Mouse (Mus musculus): ENCODE results near the gene Sbf1. TPM values are rescaled to one million over a fixed set of nuclear protein-coding genes. Genes with fewer than 3 reads are reported as not detected.

Gene Sbf1
- polyA plus RNA-seq, 1 experiment from 2014 or later: 95.5 TPM

DNA sequence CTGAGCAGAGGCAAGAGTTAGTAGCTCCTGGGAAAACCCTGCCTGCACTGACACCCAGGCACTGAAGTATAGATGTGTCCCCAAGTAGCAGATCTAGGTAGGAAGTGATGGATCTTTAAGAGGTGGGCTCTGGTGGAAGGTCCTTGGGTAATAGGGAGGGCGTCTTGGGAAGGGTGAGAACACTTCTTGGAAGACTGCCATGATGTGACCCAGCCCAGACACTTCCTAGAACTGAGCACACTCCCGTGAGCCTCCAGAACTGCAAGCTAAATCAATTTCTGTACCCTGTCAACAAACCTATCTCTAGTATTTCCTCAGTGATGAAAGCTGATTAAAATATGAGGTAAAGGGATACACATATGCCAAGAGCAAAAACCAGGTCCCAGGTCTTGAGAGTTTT lies 22.3 kb downstream of the Sbf1 start:
- H3K4me2 ChIP-seq (replicated peaks): no peak overlapping the region
- no peaks in the 10 kb centered on the region for H3K9me3 ChIP-seq (replicated peaks)
- H3K36me3 ChIP-seq: peaks cover 92% of the 10 kb centered on the region
- 90% methylated on average over 2 of the region's 2 CpGs for WGBS
- H3K27me3 ChIP-seq: no peaks in the 10 kb centered on the region
- no peak overlapping the region for H3K9ac ChIP-seq
- no peak overlapping the region for H3K4me3 ChIP-seq
- H3K4me1 ChIP-seq: no peaks in the 10 kb centered on the region
- H3K27ac ChIP-seq: no peak overlapping the region
- ATAC-seq (ENCODE audit: low FRiP score): no peak

GRCm38 (mm10) chr15:89291521-89291920 lies 23.6 kb downstream of the Sbf1 start:
- Histone ChIP-seq H3K4me2 (replicated peaks) (no peak overlapping the region), H3K4me3 (no peak overlapping the region), H3K9me3 (replicated peaks) (no peaks in the 10 kb centered on the region), H3K27ac (no peak overlapping the region), H3K4me1 (no peaks in the 10 kb centered on the region), H3K27me3 (no peaks in the 10 kb centered on the region), H3K36me3 (peaks cover 89% of the 10 kb centered on the region), H3K9ac (no peak overlapping the region)
- 89% methylated on average over 3 of the region's 3 CpGs for WGBS
- ATAC-seq (ENCODE audit: low FRiP score): no peak

- WGBS: 96% methylated on average over 11 of the region's 11 CpGs
- no peak overlapping the region for H3K27ac ChIP-seq
- H3K4me1 ChIP-seq: no peaks in the 10 kb centered on the region
- H3K9me3 ChIP-seq (replicated peaks): no peaks in the 10 kb centered on the region
- no peak for ATAC-seq (ENCODE audit: low FRiP score)
- no peaks in the 10 kb centered on the region for H3K27me3 ChIP-seq
- H3K36me3 ChIP-seq: peaks cover 85% of the 10 kb centered on the region
- H3K9ac ChIP-seq: no peak overlapping the region
- no peak overlapping the region for H3K4me3 ChIP-seq
- H3K4me2 ChIP-seq (replicated peaks): no peak overlapping the region
Measured at GRCm38 (mm10) chr15:89289455-89289854, 25.7 kb downstream of the Sbf1 start.

- Histone ChIP-seq H3K36me3 (peaks cover 85% of the 10 kb centered on the region), H3K4me2 (replicated peaks) (no peak overlapping the region), H3K9me3 (replicated peaks) (no peaks in the 10 kb centered on the region), H3K27me3 (no peaks in the 10 kb centered on the region), H3K4me1 (no peaks in the 10 kb centered on the region), H3K4me3 (no peak overlapping the region), H3K27ac (no peak overlapping the region), H3K9ac (no peak overlapping the region)
- no peak for ATAC-seq (ENCODE audit: low FRiP score)
- 95% methylated on average over 23 of the region's 23 CpGs for WGBS
Measured at GRCm38 (mm10) chr15:89288227-89288767, 26.8 kb downstream of the Sbf1 start.

DNA sequence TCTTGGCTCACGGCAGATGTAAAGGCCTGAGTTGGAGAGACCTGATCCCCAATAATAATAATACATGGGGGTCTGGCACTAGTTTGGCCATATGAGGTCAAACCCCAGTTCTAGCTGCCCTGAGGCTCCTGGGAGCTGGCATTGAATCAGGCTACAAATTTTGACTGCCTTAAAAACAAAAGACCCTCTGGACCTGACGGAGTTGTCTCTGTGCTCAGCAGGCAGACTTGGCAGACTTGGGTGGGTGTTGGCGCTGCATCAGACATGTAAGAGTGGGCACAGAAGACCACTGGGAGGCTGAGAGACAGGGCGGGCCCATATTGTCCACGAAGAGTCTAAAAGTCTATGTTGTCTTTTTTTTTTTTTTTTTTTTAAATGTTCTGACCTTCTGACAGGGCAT lies 28.5 kb downstream of the Sbf1 start:
- Histone ChIP-seq H3K27me3 (no peaks in the 10 kb centered on the region), H3K9ac (no peak overlapping the region), H3K9me3 (replicated peaks) (no peaks in the 10 kb centered on the region), H3K4me1 (no peaks in the 10 kb centered on the region), H3K36me3 (peaks cover 85% of the 10 kb centered on the region), H3K4me2 (replicated peaks) (no peak overlapping the region), H3K4me3 (no peak overlapping the region), H3K27ac (no peak overlapping the region)
- 87% methylated on average over 5 of the region's 5 CpGs for WGBS
- ATAC-seq (ENCODE audit: low FRiP score): no peak

DNA sequence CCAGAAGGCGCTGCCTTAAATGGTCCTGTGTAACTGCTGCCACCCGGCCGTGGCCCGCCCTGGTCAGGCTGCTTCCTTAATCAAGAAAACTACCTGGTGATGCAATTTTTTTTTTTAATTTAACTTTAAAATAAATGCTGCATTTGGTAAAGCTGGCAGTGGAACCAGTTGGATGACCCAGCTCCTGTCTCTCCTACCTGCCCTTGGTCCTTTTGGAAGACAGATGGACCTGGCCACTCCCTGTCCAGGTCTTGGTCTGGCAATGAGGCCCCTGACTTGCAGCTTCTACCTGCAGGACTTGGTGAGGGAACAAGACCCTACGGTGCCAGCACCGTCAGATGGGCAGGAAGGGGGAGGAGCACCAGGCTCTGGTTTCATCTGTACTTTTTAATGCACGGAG lies 29.0 kb downstream of the Sbf1 start:
- no peaks in the 10 kb centered on the region for H3K4me1 ChIP-seq
- H3K9me3 ChIP-seq (replicated peaks): no peaks in the 10 kb centered on the region
- H3K27ac ChIP-seq: no peak overlapping the region
- H3K36me3 ChIP-seq: peaks cover 86% of the 10 kb centered on the region
- H3K4me3 ChIP-seq: no peak overlapping the region
- no peak for ATAC-seq (ENCODE audit: low FRiP score)
- H3K27me3 ChIP-seq: no peaks in the 10 kb centered on the region
- no peak overlapping the region for H3K4me2 ChIP-seq (replicated peaks)
- WGBS: 92% methylated on average over 7 of the region's 7 CpGs
- no peak overlapping the region for H3K9ac ChIP-seq

GRCm38 (mm10) chr15:89285478-89285877 lies 29.6 kb downstream of the Sbf1 start:
- Histone ChIP-seq H3K27ac (no peak overlapping the region), H3K27me3 (no peaks in the 10 kb centered on the region), H3K9me3 (replicated peaks) (no peaks in the 10 kb centered on the region), H3K4me3 (no peak overlapping the region), H3K9ac (no peak overlapping the region), H3K4me1 (no peaks in the 10 kb centered on the region), H3K36me3 (peaks cover 87% of the 10 kb centered on the region), H3K4me2 (replicated peaks) (no peak overlapping the region)
- no peak for ATAC-seq (ENCODE audit: low FRiP score)
- 93% methylated on average over 5 of the region's 5 CpGs for WGBS

- no peak for ATAC-seq (ENCODE audit: low FRiP score)
- Histone ChIP-seq H3K36me3 (peaks cover 91% of the 10 kb centered on the region), H3K9ac (no peak overlapping the region), H3K4me2 (replicated peaks) (no peak overlapping the region), H3K9me3 (replicated peaks) (no peaks in the 10 kb centered on the region), H3K4me3 (no peak overlapping the region), H3K4me1 (no peaks in the 10 kb centered on the region), H3K27me3 (no peaks in the 10 kb centered on the region), H3K27ac (no peak overlapping the region)
Measured at GRCm38 (mm10) chr15:89285004-89285403, 30.1 kb downstream of the Sbf1 start.

DNA sequence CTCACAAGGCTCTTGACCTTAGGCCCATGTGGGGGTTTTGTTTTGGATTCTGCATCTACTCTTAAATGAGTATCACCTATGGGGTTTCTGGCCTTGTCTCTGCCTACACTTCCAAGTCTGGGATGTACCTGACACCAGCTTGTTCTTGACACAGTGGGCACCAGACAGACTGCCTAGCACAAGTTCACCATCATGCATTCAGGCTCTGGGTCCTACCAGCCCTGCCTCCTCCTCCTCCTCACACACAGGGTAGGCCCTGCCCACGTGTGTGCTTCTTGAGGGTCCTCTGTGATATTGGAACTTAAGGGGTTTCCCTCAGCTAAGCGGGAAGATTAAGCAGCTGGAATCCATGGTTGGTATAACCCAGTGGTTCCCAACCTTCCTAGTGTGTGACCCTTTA lies 31.0 kb downstream of the Sbf1 start:
- H3K36me3 ChIP-seq: peaks cover 91% of the 10 kb centered on the region
- WGBS: 81% methylated on average over 2 of the region's 2 CpGs

DNA sequence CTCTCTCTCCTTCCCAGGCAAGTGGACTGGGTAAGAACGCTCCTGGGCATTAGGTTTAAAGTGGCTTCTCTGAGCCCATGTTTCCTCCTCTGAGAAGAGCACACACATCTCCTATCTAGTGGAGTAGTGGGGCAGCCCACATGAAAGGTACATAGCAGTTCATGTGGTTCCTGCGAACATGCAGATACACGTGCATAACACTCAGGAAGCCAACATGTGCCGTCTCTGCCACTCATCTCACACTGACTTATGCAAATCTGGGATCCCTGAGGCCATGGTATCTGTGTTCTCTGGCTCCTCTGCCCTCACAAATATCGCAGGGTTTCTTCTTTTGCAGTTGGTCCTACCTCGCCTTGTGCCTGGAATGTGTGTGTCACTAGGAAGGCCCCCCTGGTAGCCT lies 32.6 kb downstream of the Sbf1 start:
- Histone ChIP-seq H3K4me2 (replicated peaks) (no peak overlapping the region), H3K4me3 (no peak overlapping the region), H3K9me3 (replicated peaks) (no peaks in the 10 kb centered on the region), H3K36me3 (peaks cover 92% of the 10 kb centered on the region), H3K9ac (no peak overlapping the region), H3K27ac (no peak overlapping the region), H3K4me1 (no peaks in the 10 kb centered on the region), H3K27me3 (no peaks in the 10 kb centered on the region)
- ATAC-seq (ENCODE audit: low FRiP score): no peak
- 80% methylated on average over 6 of the region's 6 CpGs for WGBS

More for the DNA sequence above, 31.0 kb downstream of the Sbf1 start:
- ATAC-seq (ENCODE audit: low FRiP score): no peak
- Histone ChIP-seq H3K4me3 (no peak overlapping the region), H3K4me2 (replicated peaks) (no peak overlapping the region), H3K4me1 (no peaks in the 10 kb centered on the region), H3K9ac (no peak overlapping the region), H3K9me3 (replicated peaks) (no peaks in the 10 kb centered on the region), H3K27me3 (no peaks in the 10 kb centered on the region), H3K27ac (no peak overlapping the region)

DNA sequence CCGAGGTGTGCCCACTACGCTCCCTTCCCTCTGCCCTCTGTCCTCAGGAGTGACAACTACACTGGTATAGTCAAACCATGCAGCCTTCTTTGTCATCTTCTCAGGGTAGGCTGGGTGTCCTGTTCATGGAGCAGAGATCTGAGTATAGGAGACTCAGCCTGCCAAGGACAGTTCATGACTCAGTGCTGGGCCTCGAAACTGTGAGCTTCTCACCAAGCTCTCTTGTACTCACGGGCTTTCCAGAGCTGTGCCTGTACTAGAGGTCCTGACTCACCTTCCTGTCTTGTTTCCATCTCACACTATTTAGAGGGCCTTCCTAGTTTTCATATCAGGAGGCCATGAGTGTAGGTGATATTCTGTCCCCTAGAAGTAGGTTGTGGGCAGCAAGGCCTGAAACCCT lies 37.7 kb downstream of the Sbf1 start:
- Histone ChIP-seq H3K9me3 (replicated peaks) (no peaks in the 10 kb centered on the region), H3K9ac (no peak overlapping the region), H3K4me2 (replicated peaks) (no peak overlapping the region), H3K4me3 (no peak overlapping the region), H3K27me3 (no peaks in the 10 kb centered on the region), H3K4me1 (no peaks in the 10 kb centered on the region), H3K27ac (no peak overlapping the region), H3K36me3 (peaks cover 95% of the 10 kb centered on the region)
- no peak for ATAC-seq (ENCODE audit: low FRiP score)
- WGBS: 94% methylated on average over 4 of the region's 4 CpGs

GRCm38 (mm10) chr15:89275497-89275896 lies 39.6 kb downstream of the Sbf1 start:
- no peak for ATAC-seq (ENCODE audit: low FRiP score)

GRCm38 (mm10) chr15:89264485-89264884 lies 50.6 kb downstream of the Sbf1 start:
- Histone ChIP-seq H3K4me1 (no peaks in the 10 kb centered on the region), H3K4me2 (replicated peaks) (no peak overlapping the region), H3K27me3 (no peaks in the 10 kb centered on the region), H3K27ac (no peak overlapping the region), H3K36me3 (peaks cover 65% of the 10 kb centered on the region), H3K4me3 (no peak overlapping the region), H3K9me3 (replicated peaks) (no peaks in the 10 kb centered on the region), H3K9ac (no peak overlapping the region)
- 84% methylated on average over 5 of the region's 5 CpGs for WGBS
- ATAC-seq (ENCODE audit: low FRiP score): no peak

More at GRCm38 (mm10) chr15:89275497-89275896, 39.6 kb downstream of the Sbf1 start:
- H3K4me1 ChIP-seq: no peaks in the 10 kb centered on the region
- H3K9me3 ChIP-seq (replicated peaks): no peaks in the 10 kb centered on the region
- H3K27me3 ChIP-seq: no peaks in the 10 kb centered on the region
- H3K4me3 ChIP-seq: no peak overlapping the region
- H3K27ac ChIP-seq: no peak overlapping the region
- no peak overlapping the region for H3K4me2 ChIP-seq (replicated peaks)
- 83% methylated on average over 3 of the region's 3 CpGs for WGBS
- no peak overlapping the region for H3K9ac ChIP-seq
- H3K36me3 ChIP-seq: peaks cover 87% of the 10 kb centered on the region

Measured in hindbrain, embryonic 12.5 days (tissue).